Mouse (Mus musculus): ENCODE results near the gene Naa35. TPM values are rescaled to one million over a fixed set of nuclear protein-coding genes. Genes with fewer than 3 reads are reported as not detected.

Naa35 gene
- total and polyA plus RNA-seq, 2 experiments from 2014 or later: 67.8 to 132 TPM

DNA sequence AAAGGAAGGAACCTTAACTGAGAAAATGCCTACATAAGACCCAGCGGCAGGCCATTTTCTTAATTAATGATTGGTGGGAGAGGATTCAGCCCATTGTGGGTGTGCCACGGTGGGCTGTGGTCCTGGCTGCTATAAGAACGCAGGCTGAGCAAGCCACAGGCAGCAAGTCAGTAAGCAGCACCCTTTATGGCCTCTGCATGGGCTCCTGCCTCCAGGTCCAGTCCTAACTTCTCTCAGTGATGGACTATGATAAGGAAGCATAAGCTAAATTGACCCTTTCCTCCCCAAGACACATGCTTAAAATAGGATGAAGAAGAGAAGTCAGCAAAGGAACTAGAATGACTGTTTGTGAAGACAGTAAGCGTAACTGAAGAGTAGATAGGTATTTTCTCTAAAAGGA lies 30.1 kb downstream of the Naa35 start:
- ATAC-seq: no peak
- WGBS: 90% methylated on average over 4 of the region's 4 CpGs
- peaks cover 62% of the 10 kb centered on the region for H3K36me3 ChIP-seq (ENCODE audit: insufficient read depth)

GRCm38 (mm10) chr13:59615554-59615953 lies 30.5 kb downstream of the Naa35 start:
- Histone ChIP-seq H3K4me2 (ENCODE audit: low read depth) (no peak overlapping the region), H3K9me3 (ENCODE audit: low read length) (no peaks in the 10 kb centered on the region), H3K9ac (no peak overlapping the region), H3K27me3 (ENCODE audit: insufficient read depth, low read length) (no peaks in the 10 kb centered on the region), H3K4me3 (ENCODE audit: low read depth, low read length) (no peak overlapping the region), H3K36me3 (ENCODE audit: insufficient read depth) (peaks cover 58% of the 10 kb centered on the region), H3K4me1 (ENCODE audit: insufficient read depth) (no peaks in the 10 kb centered on the region), H3K27ac (ENCODE audit: low read depth, low read length) (no peak overlapping the region)
- WGBS: 93% methylated on average over 4 of the region's 4 CpGs
- no peak for TF ChIP-seq CTCF (IDR thresholded peaks at IDR 0.05; ENCODE audit: low read depth)
- no peak for DNase-seq
- ATAC-seq: no peak

More for the DNA sequence above, 30.1 kb downstream of the Naa35 start:
- no peak for DNase-seq
- Histone ChIP-seq H3K4me2 (ENCODE audit: low read depth) (no peak overlapping the region), H3K4me1 (ENCODE audit: insufficient read depth) (no peaks in the 10 kb centered on the region), H3K9me3 (ENCODE audit: low read length) (no peaks in the 10 kb centered on the region), H3K27me3 (ENCODE audit: insufficient read depth, low read length) (no peaks in the 10 kb centered on the region), H3K4me3 (ENCODE audit: low read depth, low read length) (no peak overlapping the region), H3K9ac (no peak overlapping the region), H3K27ac (ENCODE audit: low read depth, low read length) (no peak overlapping the region)
- TF ChIP-seq CTCF (IDR thresholded peaks at IDR 0.05; ENCODE audit: low read depth): no peak

DNA sequence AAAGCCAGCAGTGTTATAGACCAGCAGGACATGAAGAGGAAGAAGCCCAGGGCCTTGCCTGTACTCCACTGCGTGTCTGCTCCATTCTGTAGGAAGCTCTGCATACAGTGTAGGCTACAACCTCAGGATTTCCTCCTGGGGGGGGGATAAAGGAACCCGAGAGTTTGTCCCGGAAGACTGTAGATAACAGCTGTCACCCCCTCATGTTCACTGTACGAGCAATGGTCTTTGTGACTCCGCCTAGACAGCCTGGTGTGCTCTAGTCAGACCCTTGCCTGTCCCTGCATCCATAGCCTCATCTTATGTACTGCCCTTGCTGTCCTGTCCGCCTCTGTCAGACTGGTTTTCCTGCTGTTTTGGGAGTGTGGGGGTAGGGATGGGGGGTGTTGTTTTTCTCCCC lies 33.4 kb downstream of the Naa35 start:
- no peak for ATAC-seq

GRCm38 (mm10) chr13:59621643-59622489 lies 36.8 kb downstream of the Naa35 start:
- peaks cover 67% of the 10 kb centered on the region for H3K36me3 ChIP-seq (ENCODE audit: insufficient read depth)
- no peaks in the 10 kb centered on the region for H3K4me1 ChIP-seq (ENCODE audit: insufficient read depth)
- no peak overlapping the region for H3K4me2 ChIP-seq (ENCODE audit: low read depth)
- no peak for TF ChIP-seq CTCF (IDR thresholded peaks at IDR 0.05; ENCODE audit: low read depth)
- DNase-seq (no peak), ATAC-seq (no peak)
- no peaks in the 10 kb centered on the region for H3K27me3 ChIP-seq (ENCODE audit: insufficient read depth, low read length)
- H3K4me3 ChIP-seq (ENCODE audit: low read depth, low read length): no peak overlapping the region
- H3K9me3 ChIP-seq (ENCODE audit: low read length): no peaks in the 10 kb centered on the region
- H3K9ac ChIP-seq: no peak overlapping the region
- WGBS: 92% methylated on average over 7 of the region's 7 CpGs
- H3K27ac ChIP-seq (ENCODE audit: low read depth, low read length): no peak overlapping the region

More for the DNA sequence above, 33.4 kb downstream of the Naa35 start:
- Histone ChIP-seq H3K27me3 (ENCODE audit: insufficient read depth, low read length) (no peaks in the 10 kb centered on the region), H3K9ac (no peak overlapping the region), H3K36me3 (ENCODE audit: insufficient read depth) (peaks cover 61% of the 10 kb centered on the region), H3K4me1 (ENCODE audit: insufficient read depth) (no peaks in the 10 kb centered on the region), H3K9me3 (ENCODE audit: low read length) (no peaks in the 10 kb centered on the region), H3K4me3 (ENCODE audit: low read depth, low read length) (no peak overlapping the region), H3K27ac (ENCODE audit: low read depth, low read length) (no peak overlapping the region), H3K4me2 (ENCODE audit: low read depth) (no peak overlapping the region)
- no peak for TF ChIP-seq CTCF (IDR thresholded peaks at IDR 0.05; ENCODE audit: low read depth)
- 93% methylated on average over 6 of the region's 6 CpGs for WGBS
- DNase-seq: no peak

DNA sequence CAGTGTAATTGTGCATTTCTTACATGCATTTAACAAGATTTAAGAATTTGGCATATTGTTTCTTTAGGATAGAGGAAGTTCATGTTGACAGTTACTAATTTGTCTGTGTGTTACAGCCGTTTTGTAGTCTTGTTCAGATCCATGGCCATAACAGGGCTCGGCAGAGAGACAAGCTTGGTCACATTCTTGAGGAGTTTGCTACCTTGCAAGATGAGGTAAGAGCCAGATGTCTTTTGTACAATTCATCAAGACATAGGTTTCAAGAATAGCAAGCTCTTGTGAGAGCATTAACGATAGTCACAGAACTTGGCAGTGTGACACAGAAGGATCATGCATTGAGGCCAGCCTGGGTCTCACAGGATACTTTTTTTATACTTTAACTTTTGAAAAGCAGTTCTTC lies 39.3 kb downstream of the Naa35 start:
- ATAC-seq (no peak), DNase-seq (no peak)
- Histone ChIP-seq H3K27me3 (ENCODE audit: insufficient read depth, low read length) (no peaks in the 10 kb centered on the region), H3K4me1 (ENCODE audit: insufficient read depth) (no peaks in the 10 kb centered on the region), H3K27ac (ENCODE audit: low read depth, low read length) (no peak overlapping the region), H3K9ac (no peak overlapping the region), H3K4me2 (ENCODE audit: low read depth) (no peak overlapping the region), H3K9me3 (ENCODE audit: low read length) (no peaks in the 10 kb centered on the region), H3K4me3 (ENCODE audit: low read depth, low read length) (no peak overlapping the region), H3K36me3 (ENCODE audit: insufficient read depth) (peaks cover 61% of the 10 kb centered on the region)
- WGBS: 81% methylated on average over 3 of the region's 3 CpGs
- no peak for TF ChIP-seq CTCF (IDR thresholded peaks at IDR 0.05; ENCODE audit: low read depth)

GRCm38 (mm10) chr13:59624903-59625302 lies 39.8 kb downstream of the Naa35 start:
- no peaks in the 10 kb centered on the region for H3K9me3 ChIP-seq (ENCODE audit: low read length)
- no peak for DNase-seq
- H3K27me3 ChIP-seq (ENCODE audit: insufficient read depth, low read length): no peaks in the 10 kb centered on the region
- H3K4me3 ChIP-seq (ENCODE audit: low read depth, low read length): no peak overlapping the region
- H3K27ac ChIP-seq (ENCODE audit: low read depth, low read length): no peak overlapping the region
- TF ChIP-seq CTCF (IDR thresholded peaks at IDR 0.05; ENCODE audit: low read depth): no peak
- WGBS: 91% methylated on average over 5 of the region's 5 CpGs
- no peak overlapping the region for H3K9ac ChIP-seq
- no peak for ATAC-seq
- H3K36me3 ChIP-seq (ENCODE audit: insufficient read depth): peaks cover 66% of the 10 kb centered on the region
- no peak overlapping the region for H3K4me2 ChIP-seq (ENCODE audit: low read depth)
- H3K4me1 ChIP-seq (ENCODE audit: insufficient read depth): no peaks in the 10 kb centered on the region

- Histone ChIP-seq H3K9me3 (ENCODE audit: low read length) (no peaks in the 10 kb centered on the region), H3K36me3 (ENCODE audit: insufficient read depth) (peaks cover 71% of the 10 kb centered on the region), H3K27ac (ENCODE audit: low read depth, low read length) (no peak overlapping the region), H3K9ac (no peak overlapping the region), H3K4me1 (ENCODE audit: insufficient read depth) (no peaks in the 10 kb centered on the region), H3K4me2 (ENCODE audit: low read depth) (no peak overlapping the region), H3K27me3 (ENCODE audit: insufficient read depth, low read length) (no peaks in the 10 kb centered on the region), H3K4me3 (ENCODE audit: low read depth, low read length) (no peak overlapping the region)
- TF ChIP-seq CTCF (IDR thresholded peaks at IDR 0.05; ENCODE audit: low read depth): no peak
- no peak for ATAC-seq
- WGBS: 91% methylated on average over 7 of the region's 7 CpGs
- no peak for DNase-seq
These were observed 41.7 kb downstream of the Naa35 start for GRCm38 (mm10) chr13:59626739-59627138.

All from forebrain, postnatal 0 days (tissue).